Mouse (Mus musculus): ENCODE measurements at regions not wholly inside any gene's neighbourhood (a gene's known extent, or its start where the extent isn't known, plus 50 kb on each side); places are given as distances from the start of the nearest gene placed in this dataset.
A peak's percentile ranks its signal among the peaks of the same experiment; 100 is the strongest.

DNA sequence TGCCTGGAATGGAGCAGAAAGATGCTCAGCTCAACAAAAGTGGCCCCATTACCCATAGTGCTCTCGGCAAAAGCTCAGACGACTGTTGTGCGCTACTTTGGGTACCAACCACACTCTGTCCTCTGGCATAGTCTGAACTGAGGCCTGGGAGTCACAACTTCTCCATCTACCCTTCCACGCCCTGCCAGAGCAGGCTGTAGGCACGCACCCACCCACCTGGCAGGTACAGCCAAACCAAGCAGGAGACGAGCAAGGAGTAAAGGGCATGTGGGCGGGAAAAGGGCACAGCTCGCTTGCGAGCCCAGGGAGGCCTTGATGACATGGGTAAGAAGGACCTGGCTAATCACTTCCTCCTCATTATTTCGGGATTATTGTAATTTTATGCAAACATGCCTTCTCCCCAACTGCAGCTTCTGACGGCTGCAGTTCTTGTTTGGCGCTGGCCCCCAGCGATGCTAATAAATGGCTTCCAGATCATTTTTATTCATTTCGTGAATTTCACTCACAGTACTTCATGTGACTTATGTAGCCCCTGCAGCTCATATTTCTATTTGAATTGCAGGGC lies 150.0 kb downstream of the Gm9195 start:
- Histone ChIP-seq H3K27me3 (ENCODE audit: control insufficient read depth, insufficient read depth, low read length) (no peaks in the 10 kb centered on the region), H3K4me2 (replicated peaks; ENCODE audit: low read depth, low read length, severe bottlenecking) (no peak overlapping the region)

DNA sequence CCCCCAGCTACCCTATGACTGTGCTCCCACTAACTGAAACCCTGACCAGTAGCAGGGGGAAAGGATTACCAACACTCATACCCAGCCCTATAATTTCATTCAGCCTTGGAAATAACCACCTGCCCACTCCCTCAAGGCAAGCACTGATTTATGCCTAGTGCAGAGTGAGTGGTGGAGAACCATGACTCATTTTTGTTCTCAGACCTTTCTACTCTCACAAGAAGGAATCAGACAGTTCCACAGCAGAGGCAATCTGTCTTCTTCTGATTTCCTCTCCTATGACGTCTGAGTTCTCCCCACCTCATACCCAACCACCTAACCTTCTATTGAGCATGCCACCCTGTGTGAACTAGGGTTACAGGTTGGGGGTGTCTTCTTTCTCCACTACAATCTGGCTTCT lies 153.6 kb downstream of the Gm9195 start:
- 67% methylated on average over 1 of the region's 1 CpGs for WGBS
- no peak overlapping the region for H3K4me2 ChIP-seq (replicated peaks; ENCODE audit: low read depth, low read length, severe bottlenecking)
- TF ChIP-seq POLR2A (IDR thresholded peaks at IDR 0.05; ENCODE audit: borderline replicate concordance, extremely low read depth, insufficient read depth, insufficient read length), result no peak

More for the DNA sequence above, 150.0 kb downstream of the Gm9195 start:
- H3K9ac ChIP-seq (ENCODE audit: low read depth, low read length, severe bottlenecking), result no peak overlapping the region
- 62% methylated on average over 14 of the region's 14 CpGs for WGBS
- no peaks in the 10 kb centered on the region for H3K36me3 ChIP-seq (ENCODE audit: control insufficient read depth, insufficient read depth, low read length)
- no peaks in the 10 kb centered on the region for H3K4me1 ChIP-seq (ENCODE audit: control insufficient read depth, insufficient read depth, low read length)
- H3K27ac ChIP-seq (replicated peaks; ENCODE audit: low read depth, low read length), result no peak overlapping the region
- no peak for TF ChIP-seq POLR2A (IDR thresholded peaks at IDR 0.05; ENCODE audit: borderline replicate concordance, extremely low read depth, insufficient read depth, insufficient read length)
- H3K9me3 ChIP-seq (ENCODE audit: control insufficient read depth, low read length), result no peaks in the 10 kb centered on the region
- no peak overlapping the region for H3K4me3 ChIP-seq (replicated peaks; ENCODE audit: low read length)
- ATAC-seq (ENCODE audit: low FRiP score, low read depth), result no peak
- no peak for DNase-seq (ENCODE audit: low spot score)

GRCm38 (mm10) chr14:72303856-72304255 lies 187.8 kb downstream of the Gm9195 start:
- DNase-seq (ENCODE audit: low spot score) (no peak), ATAC-seq (ENCODE audit: low FRiP score, low read depth) (no peak)

More for the DNA sequence above, 153.6 kb downstream of the Gm9195 start:
- DNase-seq (ENCODE audit: low spot score) (no peak), ATAC-seq (ENCODE audit: low FRiP score, low read depth) (no peak)
- no peak overlapping the region for H3K4me3 ChIP-seq (replicated peaks; ENCODE audit: low read length)
- H3K27me3 ChIP-seq (ENCODE audit: control insufficient read depth, insufficient read depth, low read length), result no peaks in the 10 kb centered on the region
- no peak overlapping the region for H3K9ac ChIP-seq (ENCODE audit: low read depth, low read length, severe bottlenecking)
- no peaks in the 10 kb centered on the region for H3K36me3 ChIP-seq (ENCODE audit: control insufficient read depth, insufficient read depth, low read length)
- no peaks in the 10 kb centered on the region for H3K9me3 ChIP-seq (ENCODE audit: control insufficient read depth, low read length)
- H3K27ac ChIP-seq (replicated peaks; ENCODE audit: low read depth, low read length), result no peak overlapping the region
- H3K4me1 ChIP-seq (ENCODE audit: control insufficient read depth, insufficient read depth, low read length), result no peaks in the 10 kb centered on the region

GRCm38 (mm10) chr14:72300026-72300425 lies 191.6 kb downstream of the Gm9195 start:
- ATAC-seq (ENCODE audit: low FRiP score, low read depth), result no peak
- Histone ChIP-seq H3K4me1 (ENCODE audit: control insufficient read depth, insufficient read depth, low read length) (peaks cover 3% of the 10 kb centered on the region; the same call in 1 of the 2 replicates), H3K4me2 (replicated peaks; ENCODE audit: low read depth, low read length, severe bottlenecking) (no peak overlapping the region), H3K27me3 (ENCODE audit: control insufficient read depth, insufficient read depth, low read length) (no peaks in the 10 kb centered on the region), H3K4me3 (replicated peaks; ENCODE audit: low read length) (no peak overlapping the region), H3K9me3 (ENCODE audit: control insufficient read depth, low read length) (no peaks in the 10 kb centered on the region), H3K36me3 (ENCODE audit: control insufficient read depth, insufficient read depth, low read length) (no peaks in the 10 kb centered on the region), H3K27ac (replicated peaks; ENCODE audit: low read depth, low read length) (no peak overlapping the region), H3K9ac (ENCODE audit: low read depth, low read length, severe bottlenecking) (no peak overlapping the region)
- 63% methylated on average over 1 of the region's 1 CpGs for WGBS
- DNase-seq (ENCODE audit: low spot score), result peak; percentile 53
- TF ChIP-seq POLR2A (IDR thresholded peaks at IDR 0.05; ENCODE audit: borderline replicate concordance, extremely low read depth, insufficient read depth, insufficient read length), result no peak

More at GRCm38 (mm10) chr14:72303856-72304255, 187.8 kb downstream of the Gm9195 start:
- H3K9me3 ChIP-seq (ENCODE audit: control insufficient read depth, low read length), result no peaks in the 10 kb centered on the region
- H3K4me3 ChIP-seq (replicated peaks; ENCODE audit: low read length), result no peak overlapping the region
- H3K4me2 ChIP-seq (replicated peaks; ENCODE audit: low read depth, low read length, severe bottlenecking), result no peak overlapping the region
- H3K4me1 ChIP-seq (ENCODE audit: control insufficient read depth, insufficient read depth, low read length), result no peaks in the 10 kb centered on the region
- H3K36me3 ChIP-seq (ENCODE audit: control insufficient read depth, insufficient read depth, low read length), result no peaks in the 10 kb centered on the region
- no peaks in the 10 kb centered on the region for H3K27me3 ChIP-seq (ENCODE audit: control insufficient read depth, insufficient read depth, low read length)
- no peak overlapping the region for H3K27ac ChIP-seq (replicated peaks; ENCODE audit: low read depth, low read length)
- TF ChIP-seq POLR2A (IDR thresholded peaks at IDR 0.05; ENCODE audit: borderline replicate concordance, extremely low read depth, insufficient read depth, insufficient read length), result no peak
- H3K9ac ChIP-seq (ENCODE audit: low read depth, low read length, severe bottlenecking), result no peak overlapping the region

DNA sequence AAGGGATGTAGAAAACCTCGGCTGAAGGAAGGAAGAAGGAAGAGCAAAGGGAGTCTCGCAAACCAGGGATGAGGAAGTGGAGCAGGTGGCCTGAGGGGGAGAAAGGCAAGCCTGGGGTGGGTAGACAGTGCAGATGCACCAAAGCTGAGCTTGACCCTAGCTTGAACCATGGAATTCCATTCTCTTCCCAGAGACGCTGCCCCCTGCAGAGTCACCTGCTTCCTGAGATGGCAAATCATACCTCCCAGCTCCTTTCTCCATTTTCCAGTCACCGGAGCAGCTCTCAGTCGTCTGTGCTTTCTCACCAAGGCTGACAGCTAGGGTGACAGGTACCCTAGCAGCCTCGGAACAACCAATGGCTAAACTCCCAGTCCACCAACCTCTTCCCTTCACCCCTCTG lies 197.0 kb downstream of the Gm9195 start:
- Histone ChIP-seq H3K4me2 (replicated peaks; ENCODE audit: low read depth, low read length, severe bottlenecking) (no peak overlapping the region), H3K36me3 (ENCODE audit: control insufficient read depth, insufficient read depth, low read length) (no peaks in the 10 kb centered on the region), H3K27me3 (ENCODE audit: control insufficient read depth, insufficient read depth, low read length) (no peaks in the 10 kb centered on the region), H3K27ac (replicated peaks; ENCODE audit: low read depth, low read length) (no peak overlapping the region), H3K4me1 (ENCODE audit: control insufficient read depth, insufficient read depth, low read length) (peaks cover 3% of the 10 kb centered on the region; the same call in 1 of the 2 replicates), H3K9ac (ENCODE audit: low read depth, low read length, severe bottlenecking) (no peak overlapping the region), H3K9me3 (ENCODE audit: control insufficient read depth, low read length) (no peaks in the 10 kb centered on the region), H3K4me3 (replicated peaks; ENCODE audit: low read length) (no peak overlapping the region)
- 16% methylated on average over 6 of the region's 6 CpGs for WGBS
- TF ChIP-seq POLR2A (IDR thresholded peaks at IDR 0.05; ENCODE audit: borderline replicate concordance, extremely low read depth, insufficient read depth, insufficient read length), result no peak
- ATAC-seq (ENCODE audit: low FRiP score, low read depth), result no peak
- DNase-seq (ENCODE audit: low spot score), result no peak
